Mouse (Mus musculus): ENCODE measurements around the gene Rnf167. TPM values are rescaled to one million over a fixed set of nuclear protein-coding genes. Genes with fewer than 3 reads are reported as not detected.

Gene Rnf167
- total and polyA plus RNA-seq, 3 experiments = 23.5 to 31.7 (median 25.5) TPM

GRCm38 (mm10) chr11:70667271-70668150, 20.5 kb downstream of the Rnf167 start:
- peak overlapping the region; percentile 87; the same call in 1 of the 2 replicates for H3K9ac ChIP-seq (ENCODE audit: insufficient read depth, low read depth)
- TF ChIP-seq MAZ (IDR thresholded peaks at IDR 0.05; ENCODE audit: low read depth, low read length) (no peak), ZMIZ1 (IDR thresholded peaks at IDR 0.05; ENCODE audit: low read depth, low read length) (0 out of 2 replicates have a peak, but pooled peaks have one; percentile 31)
- peaks cover 49 to 72% of the 10 kb centered on the region in 2 experiments for H3K36me3 ChIP-seq (replicated peaks in 1 of 2; ENCODE audit: control insufficient read depth in 1 of 2, insufficient read depth in 1 of 2, low read length in 1 of 2)
- no peaks in the 10 kb centered on the region for H3K27me3 ChIP-seq (replicated peaks)
- DNase-seq (ENCODE audit: extremely low read depth) = no peak
- in situ Hi-C loops (cut with MboI; ENCODE audit: low pct_ligation_motif_present, low pct_unique_long_range_greater_than_20kb, low sequenced_read_pairs) (no loop called here), dilution Hi-C loops (cut with MboI; ENCODE audit: extremely low pct_ligation_motif_present, extremely low pct_unique_long_range_greater_than_20kb, low sequenced_read_pairs) (no loop called here)
- no peaks in the 10 kb centered on the region for H3K9me3 ChIP-seq (replicated peaks; ENCODE audit: low read length)
- H3K4me3 ChIP-seq (replicated peaks in 1 of 3; ENCODE audit: low read depth in 2 of 3, low read length in 2 of 3, poor library complexity in 1 of 3) = peak overlapping the region in 2 of 3 experiments; percentile 69 to 92
- H3K4me2 ChIP-seq (ENCODE audit: insufficient read depth, low read depth, poor library complexity, severe bottlenecking) = peak overlapping the region; percentile 79
- H3K79me2 ChIP-seq (replicated peaks; ENCODE audit: control insufficient read depth, extremely low read depth, insufficient read depth, poor library complexity, severe bottlenecking) = peaks cover 22% of the 10 kb centered on the region
- H3K27ac ChIP-seq (ENCODE audit: insufficient read depth, low read depth) = no peak overlapping the region
- H3K4me1 ChIP-seq (ENCODE audit: control insufficient read depth in 1 of 2, insufficient read depth in 2 of 2) = peaks cover 10 to 37% of the 10 kb centered on the region in 2 experiments

- dilution Hi-C loops (cut with MboI; ENCODE audit: extremely low pct_ligation_motif_present, extremely low pct_unique_long_range_greater_than_20kb, low sequenced_read_pairs) = no loop called here
Measured at GRCm38 (mm10) chr11:70668335-70668770, 21.3 kb downstream of the Rnf167 start.

GRCm38 (mm10) chr11:70668771-70669505, 21.9 kb downstream of the Rnf167 start, which contains the start of gene Spag7:
TSS of gene Spag7 (minus strand) at chr11:70669416.
- Histone ChIP-seq H3K79me2 (replicated peaks; ENCODE audit: control insufficient read depth, extremely low read depth, insufficient read depth, poor library complexity, severe bottlenecking) (peaks cover 22% of the 10 kb centered on the region), H3K4me2 (ENCODE audit: insufficient read depth, low read depth, poor library complexity, severe bottlenecking) (peak within 1 kb of the TSS; percentile 79), H3K27ac (ENCODE audit: insufficient read depth, low read depth) (peak within 1 kb of the TSS; percentile 76), H3K4me1 (ENCODE audit: control insufficient read depth in 1 of 2, insufficient read depth in 2 of 2) (peaks cover 10 to 37% of the 10 kb centered on the region in 2 experiments), H3K27me3 (replicated peaks) (no peaks in the 10 kb centered on the region), H3K9me3 (replicated peaks; ENCODE audit: low read length) (no peaks in the 10 kb centered on the region), H3K4me3 (replicated peaks in 1 of 3; ENCODE audit: low read depth in 2 of 3, low read length in 2 of 3, poor library complexity in 1 of 3) (peak within 1 kb of the TSS; percentile 69 to 92 (median 73)), H3K9ac (ENCODE audit: insufficient read depth, low read depth) (peak within 1 kb of the TSS; percentile 87), H3K36me3 (replicated peaks in 1 of 2; ENCODE audit: control insufficient read depth in 1 of 2, insufficient read depth in 1 of 2, low read length in 1 of 2) (peaks cover 40 to 66% of the 10 kb centered on the region in 2 experiments)
- DNase-seq (ENCODE audit: extremely low read depth) = peak; percentile 100
- in situ Hi-C loops (cut with MboI; ENCODE audit: low pct_ligation_motif_present, low pct_unique_long_range_greater_than_20kb, low sequenced_read_pairs) = no loop called here
- dilution Hi-C loops (cut with MboI; ENCODE audit: extremely low pct_ligation_motif_present, extremely low pct_unique_long_range_greater_than_20kb, low sequenced_read_pairs) = no loop called here
- peak; percentile 84; the same call in 1 of the 2 replicates for TF ChIP-seq E2F4 (IDR thresholded peaks at IDR 0.05; ENCODE audit: insufficient replicate concordance, low read depth, low read length)
- TF ChIP-seq UBTF (IDR thresholded peaks at IDR 0.05; ENCODE audit: low read depth, low read length) = no peak
- peak; percentile 63; the same call in 1 of the 2 replicates for TF ChIP-seq MEF2A (IDR thresholded peaks at IDR 0.05; ENCODE audit: borderline replicate concordance, low read depth, low read length)
- TF ChIP-seq POLR2A (IDR thresholded peaks at IDR 0.05; ENCODE audit: low read depth, low read length) = peak; percentile 83
- TF ChIP-seq KAT2A (IDR thresholded peaks at IDR 0.05; ENCODE audit: insufficient replicate concordance, low read length) = 0 out of 2 replicates have a peak, but pooled peaks have one; percentile 74
- peak; percentile 75 for TF ChIP-seq TCF12 (IDR thresholded peaks at IDR 0.05; ENCODE audit: low read depth, low read length)
- TF ChIP-seq MXI1 (IDR thresholded peaks at IDR 0.05; ENCODE audit: low read depth, low read length) = peak; percentile 83; the same call in 1 of the 2 replicates
- peak; percentile 48 for TF ChIP-seq NRF1 (IDR thresholded peaks at IDR 0.05; ENCODE audit: low read depth, low read length)
- peak; percentile 90 for TF ChIP-seq TBP (conservative IDR thresholded peaks at IDR 0.05; ENCODE audit: low read depth, low read length)
- peak; percentile 21; the same call in 1 of the 2 replicates for TF ChIP-seq MAZ (IDR thresholded peaks at IDR 0.05; ENCODE audit: low read depth, low read length)
- TF ChIP-seq CHD1 (IDR thresholded peaks at IDR 0.05; ENCODE audit: low read depth, low read length) = peak; percentile 27; the same call in 1 of the 2 replicates
- TF ChIP-seq MAX (IDR thresholded peaks at IDR 0.05; ENCODE audit: low read length) = peak; percentile 71
- TF ChIP-seq MYC (IDR thresholded peaks at IDR 0.05; ENCODE audit: low read depth, low read length) = peak; percentile 86
- peak; percentile 67; the same call in 1 of the 2 replicates for TF ChIP-seq NELFE (IDR thresholded peaks at IDR 0.05; ENCODE audit: low read depth, low read length)
- peak; percentile 68; the same call in 1 of the 2 replicates for TF ChIP-seq HCFC1 (IDR thresholded peaks at IDR 0.05; ENCODE audit: low read depth, low read length)
- no peak for TF ChIP-seq IRF4 (IDR thresholded peaks at IDR 0.05; ENCODE audit: low read depth, low read length)
- no peak for TF ChIP-seq EP300 (IDR thresholded peaks at IDR 0.05; ENCODE audit: low read length)

More at GRCm38 (mm10) chr11:70668335-70668770, 21.3 kb downstream of the Rnf167 start:
- Histone ChIP-seq H3K27ac (ENCODE audit: insufficient read depth, low read depth) (peak overlapping the region; percentile 29; the same call in 1 of the 2 replicates), H3K4me2 (ENCODE audit: insufficient read depth, low read depth, poor library complexity, severe bottlenecking) (peak overlapping the region; percentile 79), H3K79me2 (replicated peaks; ENCODE audit: control insufficient read depth, extremely low read depth, insufficient read depth, poor library complexity, severe bottlenecking) (peaks cover 22% of the 10 kb centered on the region), H3K27me3 (replicated peaks) (no peaks in the 10 kb centered on the region), H3K4me1 (ENCODE audit: control insufficient read depth in 1 of 2, insufficient read depth in 2 of 2) (peaks cover 10 to 37% of the 10 kb centered on the region in 2 experiments), H3K4me3 (replicated peaks in 1 of 3; ENCODE audit: low read depth in 2 of 3, low read length in 2 of 3, poor library complexity in 1 of 3) (peak overlapping the region; percentile 69 to 92 (median 72)), H3K9me3 (replicated peaks; ENCODE audit: low read length) (no peaks in the 10 kb centered on the region), H3K9ac (ENCODE audit: insufficient read depth, low read depth) (peak overlapping the region; percentile 87), H3K36me3 (replicated peaks in 1 of 2; ENCODE audit: control insufficient read depth in 1 of 2, insufficient read depth in 1 of 2, low read length in 1 of 2) (peaks cover 43 to 67% of the 10 kb centered on the region in 2 experiments)
- in situ Hi-C loops (cut with MboI; ENCODE audit: low pct_ligation_motif_present, low pct_unique_long_range_greater_than_20kb, low sequenced_read_pairs) = no loop called here
- TF ChIP-seq SIN3A (IDR thresholded peaks at IDR 0.05; ENCODE audit: low read length) (0 out of 2 replicates have a peak, but pooled peaks have one; percentile 71), UBTF (IDR thresholded peaks at IDR 0.05; ENCODE audit: low read depth, low read length) (no peak), RAD21 (IDR thresholded peaks at IDR 0.05; ENCODE audit: low read depth, low read length) (no peak), MXI1 (IDR thresholded peaks at IDR 0.05; ENCODE audit: low read depth, low read length) (peak; percentile 48; the same call in 1 of the 2 replicates), ZNF384 (IDR thresholded peaks at IDR 0.05; ENCODE audit: low read depth, low read length) (no peak), TBP (conservative IDR thresholded peaks at IDR 0.05; ENCODE audit: low read depth, low read length) (0 out of 2 replicates have a peak, but pooled peaks have one; percentile 59)
- DNase-seq (ENCODE audit: extremely low read depth) = no peak

All from CH12.LX (cell line).